Mouse (Mus musculus) E14TG2a.4 (cell line): ENCODE data around the gene Skint3.
"Not testable (repeated sequence)": the region's sequence is repeated elsewhere in the genome, so short reads cannot be mapped to it uniquely, and the experiment has no call there.

Source experiments
- CTCF ChIP-seq: conservative IDR thresholded peaks from 2 replicates; pipeline ENCODE4 v1.5.1; 2014; ENCODE audit warnings: low read length
- POU5F1 ChIP-seq: IDR thresholded peaks from 2 replicates; pipeline ENCODE4 v1.6.1; 2014; ENCODE audit warnings: low read length, borderline replicate concordance

GRCm38 (mm10) chr4:112349111-112349510, 117.1 kb downstream of the Skint3 start:
- not testable (repeated sequence) for TF ChIP-seq CTCF, POU5F1
